Mouse (Mus musculus) right cerebral cortex, postnatal 10 days (tissue): ENCODE results near the gene Eva1c.

ENCODE experiments used
- DNase-seq, 2 experiments: peaks; one replicate each; pipeline ENCODE4 v3.0.0; 2021; ENCODE audit warnings: low spot score in 2 of 2

Gene Eva1c

DNA sequence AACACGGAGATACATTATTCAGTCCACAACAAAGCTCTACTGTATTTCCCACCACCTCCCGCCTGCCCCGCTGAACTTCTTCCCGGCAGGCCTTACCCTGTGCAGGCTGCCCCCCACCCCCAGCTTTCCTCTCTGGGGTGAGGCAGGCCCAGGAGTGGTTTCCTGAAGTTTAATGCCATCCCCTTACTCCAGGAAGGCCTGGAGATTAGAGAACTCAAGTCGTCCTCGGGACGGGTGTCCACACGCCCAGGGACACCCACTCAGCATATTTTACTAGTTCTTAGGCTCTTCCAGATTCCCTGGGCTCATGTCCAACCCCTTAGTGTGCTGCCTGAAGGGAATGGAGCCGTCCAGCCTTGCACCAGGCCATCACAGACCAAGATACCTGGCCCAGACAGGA, 39.1 kb downstream of the Eva1c start:
- no peak for DNase-seq

DNA sequence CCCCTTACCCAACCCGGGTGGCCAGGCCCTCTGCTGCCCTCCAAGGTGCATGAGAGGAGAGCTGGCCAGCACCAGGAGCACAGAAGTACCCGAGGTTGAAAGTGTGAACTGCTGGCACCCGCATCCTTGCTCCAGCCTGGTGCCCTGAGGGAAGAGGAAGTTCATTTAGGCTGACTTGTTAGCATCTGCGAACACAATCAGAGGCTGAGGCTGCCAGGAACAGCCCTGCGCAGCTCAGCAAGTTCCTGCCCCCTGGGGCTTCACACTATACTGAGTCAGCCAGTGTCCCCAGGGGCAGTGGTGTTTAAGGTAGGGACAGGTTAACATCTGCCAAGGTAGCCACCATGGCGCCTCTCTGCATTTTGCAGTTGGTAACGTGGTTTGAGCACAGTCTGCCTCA, 41.6 kb downstream of the Eva1c start:
- no peak for DNase-seq

DNA sequence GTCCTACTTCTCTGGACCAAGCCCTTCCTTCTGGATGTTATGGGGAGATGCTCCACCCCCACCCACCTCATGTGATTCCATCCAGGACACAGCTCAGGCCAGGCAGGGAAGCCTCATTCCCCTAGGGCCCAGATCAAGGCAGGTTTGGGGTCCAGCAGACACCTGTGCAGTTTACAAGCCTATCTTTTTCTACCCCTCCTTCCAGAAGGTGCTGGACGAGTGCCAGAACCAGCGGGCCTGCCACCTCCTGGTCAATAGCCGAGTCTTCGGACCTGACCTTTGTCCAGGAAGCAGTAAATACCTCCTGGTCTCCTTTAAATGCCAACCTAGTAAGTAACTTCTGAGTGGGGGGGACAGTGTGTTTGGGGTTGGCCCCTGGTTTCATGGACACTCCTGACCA, 42.8 kb downstream of the Eva1c start:
- DNase-seq = no peak

DNA sequence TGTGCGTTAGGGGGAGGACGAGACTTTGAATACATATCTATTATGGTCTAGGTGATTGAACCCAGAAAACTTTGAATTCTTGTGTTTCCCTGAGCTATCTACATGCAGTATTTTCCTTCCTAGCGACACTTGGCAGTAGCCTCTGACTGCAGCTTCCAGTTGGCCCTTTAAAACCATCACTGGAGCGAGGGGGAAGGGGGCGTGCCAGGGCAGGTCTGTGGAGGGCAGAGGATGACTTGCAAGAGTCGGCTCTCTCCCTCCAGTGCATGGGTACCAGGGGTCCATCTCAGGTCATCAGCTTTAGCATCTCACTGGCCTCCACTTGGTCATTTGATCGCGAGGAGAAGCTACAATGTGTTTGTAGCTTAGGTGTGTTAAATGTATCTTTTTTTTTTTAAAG, 46.4 kb downstream of the Eva1c start:
- DNase-seq = no peak

DNA sequence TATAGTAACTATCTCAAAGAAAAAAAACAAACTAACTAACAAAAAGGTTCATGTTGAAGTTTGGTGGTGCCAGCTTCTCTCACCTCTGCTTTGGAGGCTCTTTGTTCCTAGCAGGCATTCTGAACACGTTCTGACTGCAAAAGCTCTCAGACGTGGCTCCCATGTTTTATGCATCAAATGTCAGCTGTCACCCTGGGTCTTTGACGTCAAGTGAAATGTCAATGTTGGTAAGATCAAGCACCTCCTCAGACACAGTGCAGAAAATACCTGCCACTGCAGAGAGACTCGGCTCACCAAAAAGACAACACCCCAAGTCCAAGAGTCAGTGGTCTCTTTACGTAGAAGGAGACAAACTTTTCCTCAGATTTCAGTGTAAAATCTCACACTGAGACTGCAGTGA, 48.0 kb downstream of the Eva1c start:
- DNase-seq = no peak

DNA sequence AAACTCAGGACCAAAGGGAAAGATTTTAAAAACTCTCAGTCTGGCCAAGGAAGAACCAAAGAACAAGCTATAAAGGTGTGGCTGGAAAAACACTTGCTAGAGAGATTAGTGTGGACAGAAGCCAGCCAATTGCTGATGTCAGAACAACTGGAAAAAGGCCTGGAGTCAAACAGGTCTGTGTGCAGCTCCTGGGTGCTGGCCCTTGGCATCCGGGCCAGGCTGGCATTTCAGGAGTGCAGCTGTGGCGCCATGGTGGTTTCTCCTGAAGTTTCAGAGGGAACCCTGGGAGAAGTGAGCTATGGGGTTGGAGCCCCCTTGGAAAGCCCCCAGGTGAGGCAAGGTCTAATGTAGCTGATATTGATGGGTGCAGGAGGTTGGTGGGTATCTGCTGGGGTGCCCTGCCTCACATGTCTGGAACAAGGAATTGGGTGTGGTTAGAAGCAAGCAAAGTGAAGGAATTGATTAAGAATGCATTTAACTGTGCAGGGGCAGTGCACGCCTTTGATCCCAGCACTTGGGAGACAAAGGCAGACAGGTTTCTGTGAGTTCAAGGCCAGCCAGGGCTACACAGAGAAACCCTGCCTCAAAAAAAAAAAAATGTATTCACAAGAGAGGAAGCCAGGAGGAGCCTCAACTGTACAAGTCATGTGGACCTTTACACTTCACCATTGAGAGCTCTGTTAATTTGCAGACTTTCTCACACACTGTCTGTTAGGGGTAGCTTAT, 51.8 kb downstream of the Eva1c start:
- no peak for DNase-seq

DNA sequence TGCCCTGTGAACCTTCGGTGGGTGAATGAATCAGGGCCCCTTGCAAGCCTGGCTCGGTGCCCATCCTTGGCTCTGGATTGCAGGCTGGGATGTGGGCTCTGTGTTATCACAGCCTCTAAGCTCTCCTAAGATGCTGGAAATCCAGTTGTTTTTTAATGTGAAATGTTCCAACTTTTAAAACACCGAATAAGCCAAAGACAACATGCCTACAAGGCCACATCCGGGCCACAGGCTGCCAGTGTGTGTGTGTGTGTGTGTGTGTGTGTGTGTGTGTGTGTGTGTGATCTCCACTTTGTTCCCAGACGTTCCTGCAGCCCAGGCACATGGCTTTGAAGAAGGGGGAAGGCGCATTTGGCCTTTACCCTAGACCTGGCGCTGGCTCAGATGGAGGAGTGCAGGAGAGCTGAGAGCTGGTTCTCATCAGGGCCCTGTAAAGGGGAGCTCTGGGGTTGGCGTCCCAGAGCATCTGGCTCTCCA, 56.0 kb downstream of the Eva1c start:
- no peak for DNase-seq

DNA sequence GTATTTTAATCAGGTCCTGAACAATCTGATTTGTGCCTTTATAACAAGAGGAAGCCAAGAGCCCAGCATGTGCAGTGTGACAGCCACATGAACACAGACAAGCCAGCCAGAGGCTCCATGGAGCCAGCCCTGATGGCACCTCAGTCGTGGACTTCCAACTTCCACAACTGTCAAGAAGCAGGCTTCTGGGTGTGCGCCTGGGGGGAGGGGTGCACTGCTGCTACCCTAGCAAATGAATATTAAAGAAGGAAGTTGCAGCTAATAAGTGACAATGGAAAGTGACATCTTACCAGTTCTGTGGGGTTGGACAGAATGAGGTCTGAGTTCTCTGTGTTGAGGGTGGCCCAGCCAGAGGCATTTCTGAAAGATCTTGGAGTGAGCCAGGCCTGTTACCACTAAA, 58.8 kb downstream of the Eva1c start:
- DNase-seq = no peak

DNA sequence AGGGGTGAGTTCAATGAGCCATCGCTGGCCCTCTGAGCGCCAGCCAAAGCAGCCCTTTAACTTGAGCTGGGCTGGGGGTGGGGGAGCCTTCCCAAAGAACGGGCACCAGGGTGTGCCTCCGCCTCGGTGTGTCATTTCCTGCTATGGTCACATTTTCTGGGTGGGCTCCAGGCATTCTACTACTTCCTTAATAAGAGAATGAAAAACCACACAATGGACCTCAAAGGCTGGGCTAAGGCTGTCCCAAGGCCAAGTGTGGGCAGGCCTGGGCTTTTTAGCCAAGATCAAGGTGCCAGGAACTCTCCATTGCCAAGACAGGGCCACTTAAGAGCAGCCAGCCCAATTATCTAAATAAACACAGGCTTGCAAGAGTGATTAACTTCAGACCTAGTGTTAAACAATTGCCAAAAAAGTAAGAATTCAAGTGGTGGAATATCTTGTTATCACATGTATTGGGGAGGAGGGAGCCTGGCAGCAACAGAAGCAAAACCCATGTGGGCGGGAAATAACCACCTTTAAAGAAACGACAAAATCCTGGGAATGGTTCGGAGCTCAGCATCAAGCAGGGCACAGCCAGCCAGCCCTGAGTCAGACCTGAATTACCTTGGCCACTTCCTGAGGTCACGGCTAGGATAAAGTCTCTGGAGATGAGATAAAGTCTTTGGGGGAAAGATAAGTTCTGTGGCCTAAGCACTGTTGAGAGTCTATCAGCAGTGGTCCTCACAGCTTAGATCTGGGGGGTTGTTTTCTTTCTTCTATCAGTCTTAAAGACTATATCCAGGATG, 59.5 kb downstream of the Eva1c start:
- DNase-seq = peak; percentile 44 to 54

DNA sequence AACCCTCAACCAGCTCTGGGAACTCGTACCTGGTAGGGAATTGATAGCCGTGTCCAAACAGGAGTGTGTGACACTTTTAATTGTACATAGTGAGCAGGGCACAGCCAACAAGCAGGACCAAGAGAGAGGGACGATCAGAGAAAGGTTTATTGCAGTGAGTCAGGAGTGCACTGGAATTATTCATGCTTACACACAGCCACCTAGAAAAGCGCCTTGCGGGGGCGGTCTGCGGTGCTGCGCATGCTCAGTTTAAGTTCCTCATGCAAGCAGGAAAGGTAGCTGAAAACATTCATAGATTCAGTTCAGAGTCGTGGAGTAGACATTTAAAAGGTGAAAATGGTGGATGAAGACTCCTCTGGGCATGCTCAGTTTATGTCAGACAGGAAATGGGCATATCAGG, 64.2 kb downstream of the Eva1c start:
- DNase-seq = no peak

DNA sequence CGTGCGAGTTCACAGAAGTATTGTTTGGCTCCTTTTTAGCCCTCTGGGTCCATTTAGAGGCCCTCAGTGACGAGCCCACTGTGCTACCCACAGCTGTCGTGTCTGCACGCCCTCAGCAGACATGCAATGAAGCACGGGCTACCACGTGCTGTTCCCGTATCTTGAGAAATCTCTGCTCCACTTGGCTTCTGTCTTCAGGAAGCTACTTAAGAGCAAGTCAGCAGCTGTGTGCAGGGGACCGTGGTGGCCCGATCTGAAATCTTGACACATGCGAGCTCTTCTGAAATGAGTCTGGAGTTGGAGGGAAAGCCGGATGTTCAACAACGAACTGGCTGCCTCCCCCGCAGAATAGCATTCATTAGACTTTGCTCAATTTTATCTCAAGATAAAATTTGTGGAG, 65.1 kb downstream of the Eva1c start:
- no peak for DNase-seq

DNA sequence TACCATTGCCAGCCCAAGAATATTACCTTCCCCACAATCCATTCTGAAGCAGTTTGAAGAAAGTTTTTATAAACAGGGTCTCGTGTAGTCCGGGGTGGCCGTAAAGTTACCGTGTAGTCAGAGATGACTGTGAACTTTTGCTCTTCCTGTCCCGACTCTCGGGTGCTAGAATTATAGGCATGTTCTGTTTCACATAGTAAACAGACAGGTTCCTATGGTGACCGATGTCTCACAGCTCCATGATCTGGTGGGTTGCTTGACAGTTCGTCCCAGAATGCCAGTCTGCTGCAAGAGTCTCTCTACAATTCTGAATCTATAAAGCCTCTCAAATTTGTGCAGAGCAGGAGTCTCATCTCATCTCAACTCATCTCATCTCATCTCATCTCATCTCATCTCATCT, 65.6 kb downstream of the Eva1c start:
- DNase-seq = no peak

DNA sequence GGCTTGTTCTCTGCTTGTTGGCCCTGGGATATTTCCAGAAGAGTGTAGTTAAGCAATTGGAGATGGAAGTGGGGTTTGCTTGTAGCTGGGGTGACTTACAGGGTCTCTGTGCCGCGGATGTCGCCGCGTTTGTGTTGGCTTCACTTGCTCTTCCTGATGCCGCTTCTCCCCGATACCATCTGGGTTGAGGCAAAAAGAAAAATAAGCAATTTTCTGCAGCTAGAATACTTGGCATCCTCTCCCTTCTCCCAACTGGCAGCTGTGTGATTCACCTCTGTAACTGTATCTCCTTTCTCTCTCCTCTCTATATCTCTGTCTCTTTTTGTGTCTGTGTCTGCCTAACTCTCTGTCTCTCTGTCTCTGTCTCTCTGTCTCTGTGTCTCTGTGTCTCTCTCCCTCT, 66.5 kb downstream of the Eva1c start:
- DNase-seq = no peak

DNA sequence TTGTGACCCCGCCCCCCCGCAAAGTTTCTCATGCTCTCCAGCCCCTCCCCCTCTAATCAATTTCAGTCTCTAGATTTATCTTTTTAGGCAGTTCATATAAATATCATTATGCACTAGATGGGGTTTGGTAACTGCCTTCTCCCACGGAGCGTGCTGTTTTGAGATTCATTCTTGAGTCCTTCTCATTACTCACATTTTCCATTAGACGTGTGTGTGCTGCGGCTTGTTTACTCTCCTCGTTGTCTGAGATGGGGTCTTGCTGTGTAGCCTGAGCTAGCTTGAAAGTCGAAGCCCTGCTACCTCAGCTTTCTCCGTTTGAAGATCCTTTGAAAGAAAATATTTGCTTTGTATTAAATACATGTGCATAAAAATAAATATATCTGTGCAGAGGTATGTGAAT, 67.3 kb downstream of the Eva1c start:
- no peak for DNase-seq

DNA sequence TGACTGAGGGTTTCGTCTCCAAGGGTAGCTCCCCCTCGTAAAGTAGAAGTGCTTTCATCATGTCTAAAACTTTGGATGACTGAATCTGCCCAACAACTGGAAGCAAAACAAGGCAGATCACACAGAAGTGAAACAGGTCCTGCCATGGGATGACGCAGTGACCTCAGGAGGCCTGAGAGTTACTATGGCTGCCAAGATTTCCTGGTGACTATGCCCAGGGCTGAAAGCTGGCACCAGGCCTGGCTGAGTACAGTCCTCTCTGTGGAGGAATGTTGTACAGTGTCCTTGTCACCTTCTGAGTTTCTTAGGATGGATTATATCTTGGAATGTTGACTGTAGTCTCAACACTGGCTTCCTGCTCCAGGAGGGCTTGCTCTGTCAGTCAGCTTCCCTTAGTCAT, 71.1 kb downstream of the Eva1c start:
- DNase-seq = no peak

DNA sequence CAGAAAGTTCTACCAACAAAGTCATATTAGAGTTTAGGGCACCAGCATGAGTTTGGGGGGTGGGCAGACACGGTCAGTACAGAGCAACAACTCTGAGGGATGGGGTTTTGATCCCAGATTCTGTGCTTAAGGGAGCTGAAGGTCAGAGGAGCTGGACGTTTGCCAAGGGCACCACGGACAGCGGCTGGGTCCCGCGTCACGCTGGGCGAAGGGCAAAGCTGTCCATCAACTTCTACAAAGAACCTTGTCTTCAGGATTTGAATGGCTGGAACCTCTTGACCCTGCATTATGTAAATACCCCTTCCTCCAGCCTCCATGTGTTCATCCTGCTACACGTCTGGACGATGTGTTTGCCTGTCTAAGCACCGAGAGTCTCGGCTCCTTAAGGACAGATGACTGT, 73.0 kb downstream of the Eva1c start:
- DNase-seq = no peak

DNA sequence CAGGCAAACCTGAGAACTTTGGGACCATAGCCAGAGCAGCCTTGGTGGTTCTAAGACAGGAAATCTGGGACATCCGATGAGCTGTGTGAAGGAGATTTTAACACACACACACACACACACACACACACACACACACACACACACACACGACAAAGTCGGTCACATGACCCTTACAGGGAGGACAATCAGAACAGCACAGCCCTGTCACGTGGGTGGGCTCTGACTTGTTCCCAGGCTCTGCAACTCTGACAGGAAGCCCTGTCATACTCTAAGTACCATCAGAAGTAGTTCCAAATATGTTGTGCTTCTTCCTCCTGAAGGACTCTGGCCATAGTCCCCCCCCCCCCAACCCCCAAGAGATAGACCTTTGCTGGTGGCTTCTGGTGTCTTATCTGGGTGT, 74.8 kb downstream of the Eva1c start:
- no peak for DNase-seq

DNA sequence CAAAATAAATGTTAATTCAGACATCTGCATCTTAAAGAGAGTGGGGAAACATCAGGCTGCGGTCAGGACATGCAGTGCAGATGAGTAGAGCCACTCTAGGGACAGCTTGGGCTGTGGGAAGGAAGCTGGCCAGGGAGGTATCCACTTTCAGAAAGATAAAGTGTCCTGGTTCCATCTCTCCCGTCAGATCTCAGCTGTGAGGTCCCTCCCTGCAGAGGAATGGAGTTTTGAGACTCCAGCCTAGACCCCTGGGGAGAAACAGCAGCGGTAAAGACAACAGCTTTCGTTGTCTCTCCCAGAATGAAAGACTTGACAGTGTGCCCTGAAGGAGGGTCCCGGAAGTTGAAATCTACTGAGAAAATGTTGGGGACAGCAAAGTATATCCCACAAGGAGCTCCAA, 76.8 kb downstream of the Eva1c start:
- DNase-seq = no peak

DNA sequence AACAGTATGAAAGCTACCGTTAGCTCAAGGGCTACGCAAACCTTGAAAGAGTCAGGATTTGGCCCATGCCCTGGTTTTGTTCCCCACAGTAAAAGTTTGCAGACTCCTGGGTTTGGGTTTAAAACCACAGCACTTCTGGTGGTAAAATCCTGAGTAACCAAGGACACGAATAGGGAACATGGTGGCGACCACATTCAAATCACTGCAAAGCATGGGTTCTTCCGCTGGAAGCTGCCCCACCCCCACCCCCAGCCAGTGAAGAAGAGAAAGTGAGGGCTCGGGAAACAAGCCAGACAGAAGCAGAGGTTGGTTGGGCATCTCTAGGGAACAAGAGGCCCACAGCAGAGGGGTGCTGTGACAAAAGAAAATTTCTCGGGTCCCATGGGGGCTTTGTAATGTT, 80.7 kb downstream of the Eva1c start:
- no peak for DNase-seq

DNA sequence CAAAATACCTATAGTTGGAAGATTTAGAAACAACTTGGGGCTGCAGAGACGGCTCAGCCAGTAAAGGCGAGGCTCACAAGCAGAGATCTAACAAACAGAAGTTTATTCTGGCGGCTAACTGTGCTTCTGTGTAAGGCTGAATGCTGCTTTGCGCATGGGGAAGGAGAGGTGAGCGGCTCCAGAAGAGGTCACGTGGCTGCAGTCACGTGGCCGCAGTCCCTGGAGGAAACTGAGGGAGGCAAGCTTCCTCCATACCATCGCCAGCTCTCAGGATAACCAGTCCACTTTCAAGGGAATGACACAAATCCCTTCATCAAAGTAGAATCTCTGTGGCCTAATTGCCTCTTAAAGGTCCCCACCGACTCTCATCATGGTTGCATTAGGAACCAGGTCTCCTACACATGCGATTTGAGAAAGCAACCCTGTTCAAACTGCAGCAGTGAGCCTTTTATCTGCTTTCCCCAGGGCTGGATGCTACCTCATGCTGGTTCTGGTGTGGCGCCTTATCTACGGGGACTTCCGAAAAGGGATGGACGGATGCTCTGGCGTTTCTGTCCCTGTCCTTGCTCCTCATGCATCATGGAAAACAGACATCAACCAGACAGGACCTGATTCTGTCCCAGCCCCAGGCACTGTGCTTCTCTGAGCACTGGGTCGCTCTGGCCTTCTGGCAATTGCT, 84.5 kb downstream of the Eva1c start:
- no peak for DNase-seq

DNA sequence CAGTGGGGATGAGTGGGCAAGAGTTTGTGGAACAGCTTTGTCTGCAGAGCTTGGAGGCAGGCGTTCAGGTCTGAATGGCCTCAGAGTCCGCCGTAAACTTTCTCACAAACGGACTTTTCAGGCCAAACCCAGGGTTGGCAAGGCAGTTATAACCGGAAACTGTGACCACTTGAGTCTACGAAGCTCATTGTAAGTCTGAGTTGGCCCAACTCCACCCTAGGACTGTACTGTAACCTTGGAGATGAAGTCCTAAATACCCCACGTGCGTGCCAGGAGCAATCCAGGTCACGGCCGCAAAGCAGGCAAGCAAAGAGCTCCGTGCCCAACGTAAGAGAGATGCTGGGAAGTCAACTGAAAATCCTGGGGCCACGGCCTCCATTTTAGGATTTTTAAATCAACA, 85.2 kb downstream of the Eva1c start:
- no peak for DNase-seq

DNA sequence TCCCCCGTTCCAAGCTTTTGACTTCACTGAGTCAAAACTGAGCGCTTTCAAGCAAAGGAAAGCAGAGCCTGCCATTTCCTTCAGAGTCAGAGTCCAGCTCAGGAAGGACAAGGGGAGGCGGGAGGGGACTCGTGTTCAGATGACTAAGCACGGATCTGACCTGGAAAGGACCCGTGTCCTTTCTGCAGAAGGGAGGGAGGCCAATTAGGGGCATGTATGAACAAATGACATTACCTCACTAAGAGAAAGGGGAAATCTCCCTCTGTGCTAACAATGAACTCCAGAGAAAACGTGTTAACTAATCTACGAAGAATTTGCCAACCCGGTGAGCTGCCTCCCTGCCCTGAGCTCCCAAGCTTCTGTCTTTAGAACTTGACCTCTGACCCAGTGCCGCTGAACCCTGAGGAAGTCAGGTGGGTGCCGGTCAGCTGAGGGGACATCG, 89.5 kb downstream of the Eva1c start:
- DNase-seq = no peak

DNA sequence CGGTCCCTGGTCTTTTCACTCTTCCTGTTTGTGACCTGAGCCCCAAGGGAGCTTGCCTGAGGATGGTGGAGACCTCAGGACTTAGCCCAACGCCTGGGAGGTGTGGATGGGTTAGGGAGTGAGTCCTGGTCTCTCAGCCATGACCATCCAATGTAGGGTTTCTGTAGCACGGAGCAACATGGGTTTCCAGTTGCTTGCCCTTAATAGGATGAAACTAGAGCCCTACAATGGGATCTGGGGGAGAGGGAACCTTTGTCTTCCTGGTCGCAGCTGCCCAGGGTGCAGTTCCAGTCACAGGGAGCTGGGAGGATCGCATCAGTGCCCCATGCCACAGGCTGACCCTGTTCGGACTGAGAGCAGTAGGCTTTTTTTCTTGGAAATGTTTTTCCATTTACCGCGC, 90.6 kb downstream of the Eva1c start:
- DNase-seq = no peak
